Mouse (Mus musculus) heart, embryonic 10.5 days (tissue): ENCODE results near the gene Nav1. TPM values are rescaled to one million over a fixed set of nuclear protein-coding genes. Genes with fewer than 3 reads are reported as not detected.

Experiments used
- DNase-seq: peaks from one replicate; pipeline ENCODE4 v3.0.0-alpha.2; 2017; ENCODE audit warnings: low spot score
- H3K27ac ChIP-seq: fragments of 300-500 bp; sonication (generic); 2 replicates; pipeline ENCODE4 v1.5.1; 2016; ENCODE audit warnings: mild to moderate bottlenecking
- H3K27me3 ChIP-seq: fragments of 300-500 bp; sonication (generic); 2 replicates; pipeline ENCODE4 v1.6.1; 2016; ENCODE audit warnings: mild to moderate bottlenecking; ENCODE audit not compliant: poor library complexity, insufficient read depth, severe bottlenecking
- H3K36me3 ChIP-seq: fragments of 300-500 bp; sonication (generic); 2 replicates; pipeline ENCODE4 v1.6.1; 2016; ENCODE audit warnings: mild to moderate bottlenecking, moderate library complexity
- H3K4me1 ChIP-seq: fragments of 300-500 bp; sonication (generic); 2 replicates; pipeline ENCODE4 v1.6.1; 2016; ENCODE audit warnings: mild to moderate bottlenecking
- H3K4me3 ChIP-seq: fragments of 300-500 bp; sonication (generic); 2 replicates; pipeline ENCODE4 v1.5.1; 2016; ENCODE audit warnings: mild to moderate bottlenecking, moderate library complexity
- H3K9me3 ChIP-seq: fragments of 300-500 bp; sonication (generic); 2 replicates; pipeline ENCODE4 v1.6.1; 2016; ENCODE audit warnings: mild to moderate bottlenecking, moderate library complexity
- WGBS: fragments of 180-500 bp; shearing (Covaris S2); methylation state at CpG from one replicate; pipeline ENCODE4 v1.1.7; 2016; 5-methylcytosine and 5-hydroxymethylcytosine counted together
- polyA plus RNA-seq: library from polyadenylated mRNA; unstranded; fragments of >200 nt; fragmentation: Nextera tagmentation; extraction: Ambion mirVana; gene quantifications from 2 replicates; pipeline ENCODE4 v1.2.1, GENCODE M21; 2016

Gene Nav1
- polyA plus RNA-seq, 1 experiment from 2014 or later: 26.5 TPM

GRCm38 (mm10) chr1:135566611-135567010 lies 40.5 kb downstream of the Nav1 start:
- H3K4me1 ChIP-seq: peaks cover 61% of the 10 kb centered on the region
- H3K36me3 ChIP-seq: peaks cover 12% of the 10 kb centered on the region
- no peak for DNase-seq
- no peaks in the 10 kb centered on the region for H3K9me3 ChIP-seq
- H3K27ac ChIP-seq: no peak overlapping the region
- H3K4me3 ChIP-seq: no peak overlapping the region
- 81% methylated on average over 7 of the region's 7 CpGs for WGBS
- no peaks in the 10 kb centered on the region for H3K27me3 ChIP-seq

- no peaks in the 10 kb centered on the region for H3K27me3 ChIP-seq
- H3K9me3 ChIP-seq: no peaks in the 10 kb centered on the region
- no peak overlapping the region for H3K4me3 ChIP-seq
- H3K27ac ChIP-seq: no peak overlapping the region
- H3K36me3 ChIP-seq: peaks cover 12% of the 10 kb centered on the region
- no peak for DNase-seq
- peaks cover 69% of the 10 kb centered on the region for H3K4me1 ChIP-seq
- 75% methylated on average over 5 of the region's 5 CpGs for whole genome bisulfite sequencing
Observed at GRCm38 (mm10) chr1:135565775-135566174, 41.3 kb downstream of the Nav1 start.

GRCm38 (mm10) chr1:135564660-135565519 lies 42.2 kb downstream of the Nav1 start:
- peaks cover 70% of the 10 kb centered on the region for H3K4me1 ChIP-seq
- peaks cover 12% of the 10 kb centered on the region for H3K36me3 ChIP-seq
- H3K27ac ChIP-seq: peak overlapping the region; percentile 4; the same call in 1 of the 2 replicates
- H3K27me3 ChIP-seq: no peaks in the 10 kb centered on the region
- no peak for DNase-seq
- no peaks in the 10 kb centered on the region for H3K9me3 ChIP-seq
- 50% methylated on average over 10 of the region's 10 CpGs for WGBS
- H3K4me3 ChIP-seq: no peak overlapping the region

- H3K9me3 ChIP-seq: no peaks in the 10 kb centered on the region
- no peak overlapping the region for H3K4me3 ChIP-seq
- WGBS: 40% methylated on average over 9 of the region's 9 CpGs
- H3K36me3 ChIP-seq: peaks cover 12% of the 10 kb centered on the region
- DNase-seq: no peak
- peaks cover 65% of the 10 kb centered on the region for H3K4me1 ChIP-seq
- H3K27me3 ChIP-seq: no peaks in the 10 kb centered on the region
- peak overlapping the region; percentile 73 for H3K27ac ChIP-seq
Observed at GRCm38 (mm10) chr1:135563781-135564414, 43.2 kb downstream of the Nav1 start.

GRCm38 (mm10) chr1:135562982-135563650 lies 44.0 kb downstream of the Nav1 start:
- H3K9me3 ChIP-seq: no peaks in the 10 kb centered on the region
- no peaks in the 10 kb centered on the region for H3K27me3 ChIP-seq
- H3K36me3 ChIP-seq: peaks cover 10% of the 10 kb centered on the region
- peaks cover 60% of the 10 kb centered on the region for H3K4me1 ChIP-seq
- peak overlapping the region; percentile 17; the same call in 1 of the 2 replicates for H3K27ac ChIP-seq
- no peak for DNase-seq
- 65% methylated on average over 8 of the region's 8 CpGs for WGBS
- H3K4me3 ChIP-seq: no peak overlapping the region

GRCm38 (mm10) chr1:135562115-135562514 lies 45.0 kb downstream of the Nav1 start:
- Histone ChIP-seq H3K4me1 (peaks cover 60% of the 10 kb centered on the region), H3K36me3 (peaks cover 4% of the 10 kb centered on the region; the same call in 1 of the 2 replicates), H3K27me3 (no peaks in the 10 kb centered on the region), H3K27ac (no peak overlapping the region), H3K9me3 (no peaks in the 10 kb centered on the region), H3K4me3 (no peak overlapping the region)
- 23% methylated on average over 4 of the region's 4 CpGs for WGBS
- DNase-seq: no peak

- Histone ChIP-seq H3K4me3 (no peak overlapping the region), H3K27me3 (no peaks in the 10 kb centered on the region), H3K36me3 (0 out of 2 replicates have a peak, but pooled peaks cover 4% of the 10 kb centered on the region), H3K4me1 (peaks cover 60% of the 10 kb centered on the region), H3K27ac (peak overlapping the region; percentile 42; the same call in 1 of the 2 replicates), H3K9me3 (no peaks in the 10 kb centered on the region)
- whole genome bisulfite sequencing: 18% methylated on average over 6 of the region's 6 CpGs
- no peak for DNase-seq
Observed at GRCm38 (mm10) chr1:135561282-135561681, 45.8 kb downstream of the Nav1 start.

GRCm38 (mm10) chr1:135557976-135558375 lies 49.1 kb downstream of the Nav1 start:
- Histone ChIP-seq H3K4me3 (no peak overlapping the region), H3K4me1 (peaks cover 54% of the 10 kb centered on the region), H3K36me3 (no peaks in the 10 kb centered on the region), H3K27me3 (no peaks in the 10 kb centered on the region), H3K27ac (no peak overlapping the region), H3K9me3 (no peaks in the 10 kb centered on the region)
- WGBS: 49% methylated on average over 6 of the region's 6 CpGs
- no peak for DNase-seq

GRCm38 (mm10) chr1:135555885-135556284 lies 51.2 kb downstream of the Nav1 start:
- Histone ChIP-seq H3K4me3 (no peak overlapping the region), H3K27me3 (no peaks in the 10 kb centered on the region), H3K27ac (no peak overlapping the region), H3K9me3 (no peaks in the 10 kb centered on the region), H3K4me1 (peaks cover 41% of the 10 kb centered on the region), H3K36me3 (no peaks in the 10 kb centered on the region)
- 80% methylated on average over 8 of the region's 8 CpGs for WGBS
- no peak for DNase-seq

GRCm38 (mm10) chr1:135554632-135555260 lies 52.3 kb downstream of the Nav1 start:
- no peaks in the 10 kb centered on the region for H3K27me3 ChIP-seq
- no peak for DNase-seq
- WGBS: 25% methylated on average over 17 of the region's 17 CpGs
- H3K27ac ChIP-seq: peak overlapping the region; percentile 56
- H3K36me3 ChIP-seq: peaks cover 3% of the 10 kb centered on the region; the same call in 1 of the 2 replicates
- 0 out of 2 replicates have a peak overlapping the region, but pooled peaks have one; percentile 20 for H3K4me3 ChIP-seq
- H3K4me1 ChIP-seq: peaks cover 40% of the 10 kb centered on the region
- no peaks in the 10 kb centered on the region for H3K9me3 ChIP-seq

GRCm38 (mm10) chr1:135553615-135554014 lies 53.5 kb downstream of the Nav1 start:
- H3K27ac ChIP-seq: no peak overlapping the region
- WGBS: 78% methylated on average over 4 of the region's 4 CpGs
- DNase-seq: no peak
- H3K4me1 ChIP-seq: peaks cover 51% of the 10 kb centered on the region
- H3K9me3 ChIP-seq: no peaks in the 10 kb centered on the region
- H3K36me3 ChIP-seq: peaks cover 6% of the 10 kb centered on the region; the same call in 1 of the 2 replicates
- H3K27me3 ChIP-seq: no peaks in the 10 kb centered on the region
- H3K4me3 ChIP-seq: no peak overlapping the region

GRCm38 (mm10) chr1:135553154-135553553 lies 53.9 kb downstream of the Nav1 start:
- no peak overlapping the region for H3K27ac ChIP-seq
- no peak for DNase-seq
- WGBS: 61% methylated on average over 4 of the region's 4 CpGs
- H3K4me1 ChIP-seq: peaks cover 54% of the 10 kb centered on the region
- no peak overlapping the region for H3K4me3 ChIP-seq
- H3K9me3 ChIP-seq: no peaks in the 10 kb centered on the region
- H3K27me3 ChIP-seq: no peaks in the 10 kb centered on the region
- H3K36me3 ChIP-seq: peaks cover 6% of the 10 kb centered on the region; the same call in 1 of the 2 replicates
